Mouse (Mus musculus) T-cell, adult 2 months (primary cell): Measurements from ENCODE around the gene Ctc1.

Experiments
- DNase-seq: peaks from one replicate; pipeline ENCODE4 v3.0.0; 2022; ENCODE audit warnings: low spot score

The Ctc1 gene

DNA sequence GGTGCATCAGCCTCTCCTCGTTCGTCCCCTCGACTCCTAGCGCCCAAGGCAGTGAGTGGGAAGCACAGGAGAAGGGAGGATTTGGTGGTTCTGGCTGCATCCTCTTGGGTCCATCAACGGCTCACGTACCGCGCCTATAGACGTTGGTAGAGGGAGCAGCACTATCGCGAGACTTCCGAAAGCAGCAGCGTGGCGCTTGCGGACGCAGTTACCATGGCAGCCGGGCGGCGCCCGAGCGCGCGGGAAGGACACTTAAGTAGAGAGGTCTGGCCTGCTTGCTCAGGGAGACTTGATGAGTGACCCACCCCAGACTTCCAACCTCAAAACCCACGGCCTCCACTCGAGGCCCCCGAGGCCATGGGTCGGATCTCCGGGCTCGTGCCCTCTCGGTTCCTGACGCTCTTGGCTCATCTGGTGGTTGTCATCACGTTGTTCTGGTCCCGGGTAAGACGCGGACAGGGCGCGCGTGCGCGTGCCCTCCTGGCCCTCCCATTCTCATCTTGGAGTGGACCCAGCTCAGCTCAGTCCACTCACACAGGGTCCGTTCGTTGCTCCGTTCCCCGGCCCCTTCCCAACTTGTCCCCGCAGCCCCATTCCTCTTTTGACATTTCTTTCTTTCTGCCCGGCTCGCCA lies 55.0 kb downstream of the Ctc1 start, which contains the start of gene Tmem107:
Gene Tmem107, plus strand, starts transcription at position 217 of the 633 bp plus-strand sequence.
- DNase-seq: peak; percentile 91

- DNase-seq: no peak
Observed at GRCm38 (mm10) chr11:69071262-69071661, 55.6 kb downstream of the Ctc1 start.

DNA sequence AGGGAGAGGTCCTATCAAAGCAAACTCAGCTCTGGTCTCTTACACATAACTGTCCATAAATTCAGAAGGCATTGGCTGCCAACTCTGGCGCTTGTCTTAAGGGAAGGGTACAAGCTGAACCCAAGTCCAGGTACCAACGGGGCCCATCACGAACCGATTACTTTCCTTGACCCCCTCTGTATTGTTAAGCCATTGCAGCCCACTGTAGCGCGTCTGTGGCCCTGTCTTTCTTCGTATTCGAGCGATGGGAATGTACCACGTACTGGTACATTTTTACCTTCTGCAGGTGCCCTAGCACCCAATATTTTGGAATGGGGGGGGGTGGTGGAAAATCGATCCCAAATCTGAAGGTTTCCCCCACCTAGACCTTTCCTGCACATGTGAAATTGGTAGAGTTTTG lies 56.5 kb downstream of the Ctc1 start:
- no peak for DNase-seq

- no peak for DNase-seq
Observed at GRCm38 (mm10) chr11:69072666-69073064, 57.0 kb downstream of the Ctc1 start.

DNA sequence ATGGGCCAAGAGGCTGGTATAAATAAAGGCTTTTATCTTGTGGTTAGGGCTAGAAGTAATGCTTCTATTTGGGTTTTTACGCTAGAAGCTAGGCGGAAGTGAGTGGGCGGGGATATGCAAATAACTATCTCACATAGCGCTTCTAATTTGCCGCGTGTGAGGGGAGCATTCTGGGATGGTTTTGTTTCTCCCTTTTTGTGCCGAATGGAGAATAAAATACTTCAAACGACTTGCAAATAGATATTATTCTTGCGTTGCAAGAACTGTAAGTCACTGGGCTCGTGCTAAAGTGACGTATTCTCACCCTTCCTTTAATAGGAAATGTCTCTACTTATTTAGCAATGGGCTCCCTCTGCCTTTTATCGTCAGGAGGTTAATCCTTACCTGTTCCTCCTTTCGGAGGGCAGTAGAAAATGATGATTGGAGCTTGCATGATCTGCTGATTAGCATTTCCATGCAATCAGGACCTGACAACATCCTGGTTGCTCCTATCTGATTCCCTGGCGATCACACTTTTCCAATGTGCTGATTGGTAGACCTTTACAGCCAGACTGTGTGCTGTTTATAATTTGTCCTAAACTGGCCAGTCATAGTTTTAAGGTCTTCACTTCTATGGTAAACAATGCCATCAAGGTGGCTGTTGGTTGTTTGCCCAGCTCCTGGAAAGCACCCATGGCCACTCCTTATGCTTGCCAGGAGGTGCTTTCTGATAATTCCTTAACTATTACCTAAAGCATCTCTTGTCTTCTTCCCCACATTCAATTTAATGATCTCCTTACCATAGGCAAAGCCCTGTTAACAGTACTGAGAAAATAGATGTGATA lies 57.6 kb downstream of the Ctc1 start:
- peak; percentile 88 for DNase-seq

DNA sequence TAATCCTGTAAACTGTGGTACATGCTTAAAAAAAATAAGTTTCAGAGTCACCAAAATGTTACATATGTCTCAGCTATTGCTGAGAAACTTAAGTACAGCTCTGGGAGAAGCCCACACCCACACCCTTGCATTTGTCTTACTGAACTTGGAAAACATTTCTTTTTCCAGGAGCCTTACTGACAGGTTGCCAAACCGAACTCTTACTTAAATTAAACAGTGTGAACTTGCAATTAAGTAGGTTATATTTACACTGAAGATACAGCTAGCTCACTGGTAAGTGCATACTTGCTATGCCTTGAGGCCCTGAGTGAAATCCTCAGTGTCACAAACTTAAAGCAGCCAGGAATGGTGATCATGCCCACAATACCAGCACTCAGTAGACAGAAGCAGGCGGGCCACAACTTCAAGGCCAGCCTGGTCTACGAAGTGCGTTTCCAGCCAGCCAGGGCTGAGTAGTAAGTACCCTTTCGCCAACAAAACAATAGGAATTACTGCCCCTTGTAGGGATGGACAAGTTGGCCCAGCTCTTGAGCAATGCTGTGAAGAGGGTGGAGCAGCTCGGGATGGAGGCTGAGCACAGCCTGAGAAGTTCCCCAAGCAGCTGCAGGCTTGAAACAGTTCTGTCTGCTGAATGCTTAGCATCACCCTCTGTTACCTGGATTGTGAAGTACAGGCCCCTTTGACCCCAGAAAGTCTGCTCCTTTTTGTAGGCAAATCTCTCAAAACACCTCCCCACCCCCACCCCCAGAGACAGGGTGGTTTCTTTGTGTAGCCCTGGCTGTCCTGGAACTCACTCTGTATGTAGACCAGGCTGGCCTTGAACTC lies 58.5 kb downstream of the Ctc1 start:
- no peak for DNase-seq

- no peak for DNase-seq
Observed at GRCm38 (mm10) chr11:69074776-69075069, 59.0 kb downstream of the Ctc1 start.

DNA sequence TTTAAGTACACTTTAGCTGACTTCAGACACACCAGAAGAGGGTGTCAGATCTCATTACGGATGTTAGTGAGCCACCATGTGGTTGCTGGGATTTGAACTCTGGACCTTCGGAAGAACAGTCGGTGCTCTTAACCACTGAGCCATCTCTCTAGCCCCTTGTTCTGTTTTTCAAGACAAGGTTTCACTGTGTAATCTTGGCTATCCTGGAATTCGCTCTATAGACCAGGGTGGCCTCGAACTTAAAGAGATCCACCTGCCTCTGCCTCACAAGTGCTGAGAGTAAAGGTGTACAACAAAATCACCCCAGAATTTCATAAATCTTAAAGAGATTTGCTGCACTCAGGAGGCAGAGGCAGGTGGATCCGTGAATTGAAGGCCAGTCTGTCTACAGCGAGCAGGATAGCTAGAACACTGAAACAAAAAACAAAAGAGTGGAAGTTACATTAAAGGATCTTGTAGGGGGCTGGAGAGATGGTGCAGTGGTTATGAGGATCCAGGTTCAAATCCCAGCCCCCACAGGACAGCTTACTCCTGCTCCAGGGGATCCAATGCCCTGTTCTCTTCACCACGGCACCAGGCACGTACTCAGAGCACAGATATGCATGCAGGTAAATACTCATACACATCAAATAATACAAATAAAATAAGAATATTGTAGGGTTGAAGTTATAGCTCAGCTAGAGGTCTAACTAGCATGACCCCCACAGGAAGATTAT lies 60.2 kb downstream of the Ctc1 start:
- no peak for DNase-seq

- DNase-seq: no peak
Observed at GRCm38 (mm10) chr11:69076572-69076971, 60.9 kb downstream of the Ctc1 start.

- DNase-seq: no peak
Observed at GRCm38 (mm10) chr11:69077316-69077715, 61.6 kb downstream of the Ctc1 start.

GRCm38 (mm10) chr11:69078041-69078440 lies 62.3 kb downstream of the Ctc1 start:
- DNase-seq: no peak

DNA sequence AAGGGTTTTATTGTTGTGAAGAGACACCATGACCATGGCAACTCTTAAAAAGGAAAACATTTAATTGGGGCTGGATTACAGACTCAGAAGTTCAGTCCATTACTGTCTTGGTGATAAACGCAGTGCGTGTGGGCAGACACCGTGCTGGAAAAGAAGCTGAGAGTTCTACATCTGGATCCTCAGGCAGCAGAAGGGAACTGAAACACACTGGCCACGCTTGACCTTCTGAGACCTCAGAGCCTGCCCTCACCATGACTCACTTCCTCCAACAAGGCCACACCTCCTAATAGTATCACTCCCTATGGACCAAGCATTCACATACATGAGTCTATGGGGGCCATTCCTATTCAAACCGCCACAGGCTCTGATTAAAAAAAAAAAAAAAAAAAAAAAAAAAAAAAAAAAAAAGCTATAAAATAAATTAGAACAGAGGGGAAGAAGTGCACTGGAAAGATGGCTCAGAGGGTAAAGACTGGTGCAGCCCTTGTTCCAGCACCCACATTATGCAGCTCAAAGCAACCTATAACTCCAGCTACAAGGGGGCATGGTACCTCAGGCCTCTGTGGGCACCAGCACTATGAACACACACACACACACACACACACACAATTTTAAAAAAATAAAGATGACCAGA lies 63.2 kb downstream of the Ctc1 start:
- DNase-seq: no peak

DNA sequence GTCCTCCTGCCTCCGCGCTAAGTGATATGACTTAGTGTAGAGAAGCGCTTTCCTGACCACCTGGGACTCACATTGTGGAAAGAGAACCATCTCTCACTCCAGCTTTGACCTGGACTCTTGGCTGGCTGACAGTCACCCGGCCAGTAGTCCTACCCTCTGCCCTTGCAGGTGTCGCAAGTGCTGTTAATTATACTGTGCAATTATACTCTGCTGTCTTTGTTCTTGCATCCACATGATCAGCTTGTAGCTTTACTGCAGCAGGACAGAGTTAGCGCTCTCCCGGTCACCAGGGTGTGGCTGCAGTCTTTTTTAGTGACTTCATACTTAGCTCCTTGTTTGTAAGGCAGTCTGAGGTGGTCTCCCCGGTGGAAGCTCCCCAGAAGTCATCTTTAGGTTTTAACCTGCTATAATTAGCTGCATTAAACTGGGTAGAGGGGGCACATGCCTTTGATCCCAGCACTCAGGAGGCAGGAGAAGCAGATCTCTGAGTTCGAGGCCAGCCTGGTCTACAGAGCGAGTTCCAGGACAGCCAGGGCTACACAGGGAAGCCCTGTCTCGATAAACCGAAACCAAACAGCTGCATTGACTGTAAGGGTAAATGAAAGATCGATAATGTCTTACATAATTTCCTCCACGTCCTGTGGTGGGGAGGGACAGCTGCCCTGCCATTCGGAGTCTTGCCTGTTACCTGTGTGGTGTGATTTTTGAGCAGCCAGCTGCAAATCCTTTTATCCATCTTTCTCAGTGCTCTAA lies 64.6 kb downstream of the Ctc1 start:
- no peak for DNase-seq

GRCm38 (mm10) chr11:69080855-69081222 lies 65.1 kb downstream of the Ctc1 start:
- DNase-seq: no peak

DNA sequence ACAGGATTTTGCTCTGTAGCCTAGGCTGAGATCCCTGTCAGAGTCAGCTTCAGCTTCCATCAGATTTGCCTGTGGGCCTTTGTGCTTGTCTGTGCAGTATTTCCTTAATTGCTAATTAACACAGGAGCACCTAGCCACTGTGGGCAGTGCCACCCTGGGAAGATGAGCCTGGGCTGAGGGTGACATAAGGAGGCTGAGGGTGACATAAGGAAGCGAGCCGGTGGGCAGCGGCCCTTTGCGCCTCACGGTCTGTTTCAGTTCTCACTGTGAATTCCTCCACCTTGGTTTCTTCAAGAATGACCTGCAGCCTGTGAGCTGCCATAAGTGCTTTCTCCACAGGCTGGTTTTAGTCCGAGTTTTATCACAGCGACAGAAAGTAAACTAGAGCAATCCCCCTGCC lies 65.9 kb downstream of the Ctc1 start:
- no peak for DNase-seq

DNA sequence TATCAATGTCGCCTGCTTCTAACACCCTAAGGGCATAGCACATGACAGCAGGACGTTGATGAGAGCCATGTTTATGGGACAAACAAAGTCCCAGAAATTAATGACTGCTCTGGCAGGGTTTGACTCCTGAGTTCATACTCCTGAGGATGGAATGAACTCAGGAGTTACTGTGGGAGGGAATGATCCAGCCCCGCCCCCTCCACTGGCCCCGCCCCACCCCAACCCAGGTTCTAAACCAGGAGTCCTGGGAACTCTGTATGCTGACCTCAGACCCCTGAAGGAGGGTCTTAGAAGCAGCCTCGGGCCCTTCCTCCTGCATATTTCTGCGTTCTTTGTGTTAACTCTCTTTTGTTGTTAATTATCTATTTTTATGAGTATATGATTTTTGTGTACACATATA lies 69.9 kb downstream of the Ctc1 start:
- DNase-seq: no peak
